Mouse (Mus musculus) midbrain, embryonic 11.5 days (tissue): Measurements from ENCODE around the gene Utrn. TPM values are rescaled to one million over a fixed set of nuclear protein-coding genes. Genes with fewer than 3 reads are reported as not detected.

Source experiments
- ATAC-seq: fragments of 200-750 bp; cut with Nextera tagmentation; 2 replicates; pipeline ENCODE4 v1.8.0; 2017; ENCODE audit warnings: moderate TSS enrichment, moderate library complexity; ENCODE audit not compliant: low FRiP score
- DNase-seq: peaks from one replicate; pipeline ENCODE4 v3.0.0; 2015; ENCODE audit warnings: low spot score; ENCODE audit errors: missing footprints
- H3K27ac ChIP-seq: fragments of 300-500 bp; sonication (generic); 2 replicates; pipeline ENCODE4 v1.5.1; 2014; ENCODE audit warnings: low read depth, low read length
- H3K27me3 ChIP-seq: fragments of 300-500 bp; sonication (generic); 2 replicates; pipeline ENCODE4 v1.6.1; 2014; ENCODE audit warnings: mild to moderate bottlenecking, low read length, moderate library complexity, mixed read lengths; ENCODE audit not compliant: control insufficient read depth, insufficient read depth
- H3K36me3 ChIP-seq: fragments of 300-500 bp; sonication (generic); 2 replicates; pipeline ENCODE4 v1.6.1; 2014; ENCODE audit warnings: mild to moderate bottlenecking, low read length, moderate library complexity, mixed read lengths; ENCODE audit not compliant: control insufficient read depth, insufficient read depth
- H3K4me1 ChIP-seq: fragments of 300-500 bp; sonication (generic); 2 replicates; pipeline ENCODE4 v1.6.1; 2014; ENCODE audit warnings: low read length; ENCODE audit not compliant: control insufficient read depth, insufficient read depth
- H3K4me2 ChIP-seq: fragments of 300-500 bp; sonication (generic); 2 replicates; pipeline ENCODE4 v1.6.1; 2014; ENCODE audit warnings: mild to moderate bottlenecking, moderate library complexity
- H3K4me3 ChIP-seq: fragments of 300-500 bp; sonication (generic); 2 replicates; pipeline ENCODE4 v1.5.1; 2014; ENCODE audit warnings: low read depth, low read length
- H3K9ac ChIP-seq: fragments of 300-500 bp; sonication (generic); 2 replicates; pipeline ENCODE4 v1.6.1; 2014; ENCODE audit warnings: low read length
- H3K9me3 ChIP-seq: fragments of 300-500 bp; sonication (generic); 2 replicates; pipeline ENCODE4 v1.6.1; 2016; ENCODE audit warnings: low read length; ENCODE audit not compliant: control insufficient read depth
- WGBS: fragments of 180-500 bp; shearing (Covaris S2); extraction: QIAGEN DNeasy Blood & Tissue Kit; methylation state at CpG from one replicate; pipeline ENCODE4 v1.1.7; 2014; 5-methylcytosine and 5-hydroxymethylcytosine counted together
- polyA plus RNA-seq: library from polyadenylated mRNA; unstranded; fragments of >200 nt; fragmentation: Nextera tagmentation; extraction: Ambion mirVana; gene quantifications from 2 replicates; pipeline ENCODE4 v1.2.1, GENCODE M21; 2014

Utrn gene
- polyA plus RNA-seq, 1 experiment from 2014 or later, result 29.1 TPM

DNA sequence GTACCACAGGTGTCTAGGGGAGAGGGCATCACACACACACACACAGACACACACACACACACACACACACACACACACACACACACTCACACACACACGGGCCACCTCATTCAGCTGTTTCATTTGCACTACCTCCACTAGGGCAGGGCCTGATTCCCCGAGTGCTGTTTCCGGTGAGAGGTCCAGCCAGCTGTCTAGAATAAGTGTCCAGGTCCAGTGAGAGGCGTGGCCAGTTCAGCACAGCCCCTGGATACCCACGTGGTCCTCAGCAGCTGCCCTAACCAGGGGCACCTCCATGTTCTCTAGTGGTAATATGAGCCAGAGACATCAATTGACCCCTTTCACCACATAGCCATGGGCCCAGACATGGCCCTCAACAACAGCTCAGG is 35.0 kb upstream of the Utrn start:
- Histone ChIP-seq H3K36me3 (no peaks in the 10 kb centered on the region), H3K4me3 (no peak overlapping the region), H3K4me2 (no peak overlapping the region), H3K9me3 (no peaks in the 10 kb centered on the region), H3K27ac (no peak overlapping the region), H3K9ac (no peak overlapping the region), H3K27me3 (no peaks in the 10 kb centered on the region), H3K4me1 (no peaks in the 10 kb centered on the region)
- ATAC-seq (peak; percentile 16; the same call in 1 of the 2 replicates), DNase-seq (no peak)
- WGBS, result 76% methylated on average over 5 of the region's 5 CpGs

- H3K4me1 ChIP-seq, result no peaks in the 10 kb centered on the region
- 90% methylated on average over 5 of the region's 5 CpGs for WGBS
- no peaks in the 10 kb centered on the region for H3K9me3 ChIP-seq
- H3K36me3 ChIP-seq, result no peaks in the 10 kb centered on the region
- H3K27me3 ChIP-seq, result no peaks in the 10 kb centered on the region
- no peak for DNase-seq
- no peak overlapping the region for H3K9ac ChIP-seq
- no peak overlapping the region for H3K4me3 ChIP-seq
- no peak overlapping the region for H3K4me2 ChIP-seq
- H3K27ac ChIP-seq, result no peak overlapping the region
- no peak for ATAC-seq
These were observed 34.4 kb upstream of the Utrn start for GRCm38 (mm10) chr10:12903440-12904139.

DNA sequence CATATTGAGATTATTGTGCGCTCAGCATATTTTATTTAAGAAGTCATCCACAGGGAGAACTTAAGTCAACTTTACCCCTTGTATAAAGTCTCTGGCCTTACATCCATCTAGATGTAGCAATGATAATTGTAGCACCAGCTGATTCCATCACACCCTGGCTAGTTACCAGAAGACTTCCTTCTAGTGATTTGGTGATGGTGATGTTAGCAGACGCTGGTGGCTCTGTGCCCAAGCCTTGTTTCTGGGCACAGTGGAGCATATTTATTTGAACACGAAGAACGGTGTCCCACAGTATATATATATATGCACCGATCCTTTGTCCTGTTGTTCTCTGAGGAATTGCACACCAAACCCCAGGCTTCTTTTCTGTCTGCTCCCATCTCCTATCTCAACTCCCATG is 30.7 kb upstream of the Utrn start:
- H3K36me3 ChIP-seq, result no peaks in the 10 kb centered on the region
- DNase-seq, result no peak
- no peak overlapping the region for H3K4me2 ChIP-seq
- no peaks in the 10 kb centered on the region for H3K9me3 ChIP-seq
- no peaks in the 10 kb centered on the region for H3K4me1 ChIP-seq
- ATAC-seq, result no peak
- WGBS, result 93% methylated on average over 5 of the region's 5 CpGs
- no peak overlapping the region for H3K27ac ChIP-seq
- no peak overlapping the region for H3K4me3 ChIP-seq
- H3K27me3 ChIP-seq, result no peaks in the 10 kb centered on the region
- H3K9ac ChIP-seq, result no peak overlapping the region

- no peaks in the 10 kb centered on the region for H3K36me3 ChIP-seq
- no peak overlapping the region for H3K4me3 ChIP-seq
- H3K9me3 ChIP-seq, result no peaks in the 10 kb centered on the region
- no peaks in the 10 kb centered on the region for H3K4me1 ChIP-seq
- H3K9ac ChIP-seq, result no peak overlapping the region
- 96% methylated on average over 3 of the region's 3 CpGs for WGBS
- no peak for DNase-seq
- no peak overlapping the region for H3K4me2 ChIP-seq
- no peak for ATAC-seq
- no peak overlapping the region for H3K27ac ChIP-seq
- H3K27me3 ChIP-seq, result no peaks in the 10 kb centered on the region
These were observed 24.2 kb upstream of the Utrn start for GRCm38 (mm10) chr10:12893339-12893738.

DNA sequence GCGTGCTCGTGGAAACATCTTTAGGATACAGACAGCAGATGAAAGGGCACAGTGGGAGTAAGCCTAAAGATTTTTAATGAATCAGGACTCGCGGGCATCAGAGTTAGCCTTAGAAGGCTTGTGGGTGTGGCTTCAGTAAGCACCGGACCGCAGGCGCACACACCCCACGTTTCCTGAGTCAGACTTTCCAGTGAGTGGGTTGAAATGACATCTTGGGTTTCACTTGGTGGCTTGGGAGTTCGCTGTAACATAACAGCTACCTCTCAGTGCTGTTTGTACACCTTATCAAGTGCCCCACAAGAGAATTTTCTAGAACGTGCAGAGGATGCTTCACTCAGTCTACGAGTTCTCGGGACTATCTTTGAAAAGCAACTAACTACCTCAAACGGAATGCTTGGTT is 19.2 kb upstream of the Utrn start:
- H3K9ac ChIP-seq, result no peak overlapping the region
- no peaks in the 10 kb centered on the region for H3K4me1 ChIP-seq
- no peaks in the 10 kb centered on the region for H3K36me3 ChIP-seq
- H3K4me3 ChIP-seq, result no peak overlapping the region
- ATAC-seq, result no peak
- no peak for DNase-seq
- H3K4me2 ChIP-seq, result no peak overlapping the region
- 84% methylated on average over 13 of the region's 13 CpGs for WGBS
- H3K9me3 ChIP-seq, result no peaks in the 10 kb centered on the region
- H3K27me3 ChIP-seq, result no peaks in the 10 kb centered on the region
- no peak overlapping the region for H3K27ac ChIP-seq

DNA sequence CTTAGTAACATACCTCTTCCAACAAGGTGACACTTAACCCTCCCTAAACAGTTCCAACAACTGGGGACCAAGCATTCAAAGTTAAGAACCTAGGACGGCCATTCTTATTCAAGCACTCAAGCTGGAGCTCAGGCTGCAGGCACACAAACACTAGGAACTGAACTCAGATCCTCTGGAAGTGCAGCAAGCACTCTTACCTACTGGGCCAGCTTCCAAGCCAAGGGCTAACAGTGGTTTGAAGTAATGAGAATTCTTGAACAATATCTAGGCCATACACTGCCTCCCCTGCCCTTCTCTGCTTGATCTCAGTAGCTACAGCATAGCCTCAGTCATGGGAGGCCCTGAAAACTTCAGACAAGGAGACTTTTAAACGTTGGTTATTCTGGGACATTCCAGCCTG is 18.6 kb upstream of the Utrn start:
- H3K27me3 ChIP-seq, result no peaks in the 10 kb centered on the region
- H3K4me3 ChIP-seq, result no peak overlapping the region
- no peaks in the 10 kb centered on the region for H3K36me3 ChIP-seq
- no peaks in the 10 kb centered on the region for H3K4me1 ChIP-seq
- no peak overlapping the region for H3K4me2 ChIP-seq
- H3K9ac ChIP-seq, result no peak overlapping the region
- 73% methylated on average over 2 of the region's 2 CpGs for WGBS
- DNase-seq, result no peak
- ATAC-seq, result no peak
- H3K9me3 ChIP-seq, result no peaks in the 10 kb centered on the region
- no peak overlapping the region for H3K27ac ChIP-seq

GRCm38 (mm10) chr10:12884308-12884948 is 15.3 kb upstream of the Utrn start:
- 62% methylated on average over 8 of the region's 8 CpGs for WGBS
- DNase-seq, result no peak

DNA sequence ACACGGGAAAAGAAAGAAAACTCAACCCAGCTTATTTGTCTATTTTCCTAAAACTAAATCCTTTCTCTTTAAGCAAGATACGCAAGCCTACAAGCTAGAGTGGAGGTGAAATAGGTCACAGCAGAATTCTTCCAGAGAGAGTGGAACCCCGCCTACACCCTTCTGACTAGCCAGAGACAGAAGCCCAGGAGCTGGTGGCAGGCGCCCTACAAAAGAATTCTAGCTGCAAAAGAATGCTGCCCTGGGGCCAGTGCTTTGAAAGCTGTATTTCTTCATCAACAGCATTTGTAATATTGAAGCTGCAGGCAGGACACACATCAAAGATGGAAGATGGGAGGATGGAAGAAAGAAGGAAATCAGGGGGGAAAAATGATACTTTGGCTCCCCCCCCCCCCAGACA is 12.7 kb upstream of the Utrn start:
- Histone ChIP-seq H3K36me3 (no peaks in the 10 kb centered on the region), H3K4me1 (peaks cover 7% of the 10 kb centered on the region; the same call in 1 of the 2 replicates), H3K27me3 (no peaks in the 10 kb centered on the region), H3K9ac (no peak overlapping the region), H3K4me3 (no peak overlapping the region), H3K9me3 (no peaks in the 10 kb centered on the region), H3K4me2 (no peak overlapping the region), H3K27ac (no peak overlapping the region)
- WGBS, result 83% methylated on average over 4 of the region's 4 CpGs
- ATAC-seq (no peak), DNase-seq (no peak)

More at GRCm38 (mm10) chr10:12884308-12884948, 15.3 kb upstream of the Utrn start:
- no peak overlapping the region for H3K9ac ChIP-seq
- H3K27me3 ChIP-seq, result no peaks in the 10 kb centered on the region
- no peak overlapping the region for H3K27ac ChIP-seq
- no peak overlapping the region for H3K4me2 ChIP-seq
- no peak for ATAC-seq
- H3K36me3 ChIP-seq, result no peaks in the 10 kb centered on the region
- no peak overlapping the region for H3K4me3 ChIP-seq
- no peaks in the 10 kb centered on the region for H3K9me3 ChIP-seq
- H3K4me1 ChIP-seq, result no peaks in the 10 kb centered on the region

DNA sequence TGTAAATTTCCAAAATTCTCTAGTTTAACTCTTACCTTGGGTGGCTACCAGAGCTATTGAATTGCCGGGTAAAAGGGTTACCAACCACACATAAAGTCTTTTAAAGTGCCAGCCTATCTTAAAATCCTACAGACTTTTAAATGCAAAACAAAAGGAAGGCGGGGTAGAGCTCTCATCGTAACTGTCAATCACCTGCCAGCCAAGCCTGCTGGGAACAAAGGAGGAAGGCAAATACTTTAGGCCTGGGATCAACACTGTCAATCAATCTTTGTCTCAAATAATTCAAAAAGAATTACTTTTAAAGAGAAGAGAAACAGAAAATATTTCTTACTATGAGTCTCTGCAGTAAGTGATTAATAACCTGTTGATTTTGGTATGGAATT is 10.1 kb upstream of the Utrn start:
- no peaks in the 10 kb centered on the region for H3K36me3 ChIP-seq
- peaks cover 7% of the 10 kb centered on the region; the same call in 1 of the 2 replicates for H3K4me1 ChIP-seq
- DNase-seq, result no peak
- no peaks in the 10 kb centered on the region for H3K9me3 ChIP-seq
- H3K9ac ChIP-seq, result no peak overlapping the region
- 2% methylated on average over 3 of the region's 3 CpGs for WGBS
- H3K4me3 ChIP-seq, result peak overlapping the region; percentile 14; the same call in 1 of the 2 replicates
- H3K4me2 ChIP-seq, result peak overlapping the region; percentile 38
- peak; percentile 78 for ATAC-seq
- no peaks in the 10 kb centered on the region for H3K27me3 ChIP-seq
- no peak overlapping the region for H3K27ac ChIP-seq
